Mouse (Mus musculus) midbrain, embryonic 12.5 days (tissue): ENCODE measurements around the gene Ddx51. TPM values are rescaled to one million over a fixed set of nuclear protein-coding genes. Genes with fewer than 3 reads are reported as not detected.

ENCODE experiments used
- ATAC-seq: fragments of 200-750 bp; cut with Nextera tagmentation; 2 replicates; pipeline ENCODE4 v1.8.0; 2017; ENCODE audit warnings: low read depth, moderate TSS enrichment, moderate library complexity; ENCODE audit not compliant: low FRiP score
- H3K27ac ChIP-seq: fragments of 300-500 bp; sonication (generic); replicated peaks from 2 replicates; pipeline ENCODE4 v1.5.1; 2016; ENCODE audit warnings: mild to moderate bottlenecking
- H3K27me3 ChIP-seq: fragments of 300-500 bp; sonication (generic); 2 replicates; pipeline ENCODE4 v1.6.1; 2016; ENCODE audit warnings: mild to moderate bottlenecking
- H3K36me3 ChIP-seq: fragments of 300-500 bp; sonication (generic); 2 replicates; pipeline ENCODE4 v1.6.1; 2016
- H3K4me1 ChIP-seq: fragments of 300-500 bp; sonication (generic); 2 replicates; pipeline ENCODE4 v1.6.1; 2016
- H3K4me2 ChIP-seq: fragments of 300-500 bp; sonication (generic); replicated peaks from 2 replicates; pipeline ENCODE4 v1.6.1; 2016; ENCODE audit warnings: mild to moderate bottlenecking, moderate library complexity
- H3K4me3 ChIP-seq: fragments of 300-500 bp; sonication (generic); 2 replicates; pipeline ENCODE4 v1.5.1; 2016; ENCODE audit warnings: mild to moderate bottlenecking
- H3K9ac ChIP-seq: fragments of 300-500 bp; sonication (generic); replicated peaks from 2 replicates; pipeline ENCODE4 v1.6.1; 2016; ENCODE audit warnings: mild to moderate bottlenecking, moderate library complexity
- H3K9me3 ChIP-seq: fragments of 300-500 bp; sonication (generic); 2 replicates; pipeline ENCODE4 v1.6.1; 2016; ENCODE audit warnings: mild to moderate bottlenecking
- WGBS: fragments of 180-500 bp; shearing (Covaris S2); methylation state at CpG from one replicate; pipeline ENCODE4 v1.1.7; 2016; 5-methylcytosine and 5-hydroxymethylcytosine counted together
- polyA plus RNA-seq: library from polyadenylated mRNA; unstranded; fragments of >200 nt; fragmentation: Nextera tagmentation; extraction: Ambion mirVana; gene quantifications from 2 replicates; pipeline ENCODE4 v1.2.1, GENCODE M21; 2016

Gene Ddx51
- 35.5 and 37.6 TPM in 2 replicates for polyA plus RNA-seq

GRCm38 (mm10) chr5:110652719-110653648, at the start of gene Ddx51, which contains the start of gene Noc4l:
Gene Ddx51, plus strand, starts transcription at chr5:110653451.
Gene Noc4l, minus strand, starts transcription at chr5:110653417.
- peak; percentile 88 for ATAC-seq
- Histone ChIP-seq H3K4me3 (peak within 1 kb of the TSS; percentile 77), H3K4me1 (peaks cover 18% of the 10 kb centered on the region), H3K36me3 (peaks cover 67% of the 10 kb centered on the region), H3K27ac (no peak within 1 kb of the TSS; the same call in 1 of the 2 replicates), H3K9me3 (no peaks in the 10 kb centered on the region), H3K4me2 (peak within 1 kb of the TSS; percentile 97), H3K9ac (peak within 1 kb of the TSS; percentile 68), H3K27me3 (no peaks in the 10 kb centered on the region)
- 1% methylated on average over 91 of the region's 91 CpGs for WGBS

- Histone ChIP-seq H3K36me3 (no peaks in the 10 kb centered on the region), H3K27me3 (no peaks in the 10 kb centered on the region; the same call in 1 of the 2 replicates), H3K9me3 (no peaks in the 10 kb centered on the region), H3K4me1 (peaks cover 4% of the 10 kb centered on the region; the same call in 1 of the 2 replicates), H3K4me3 (no peak overlapping the region), H3K9ac (no peak overlapping the region), H3K27ac (no peak overlapping the region), H3K4me2 (no peak overlapping the region)
- WGBS = 86% methylated on average over 2 of the region's 2 CpGs
- ATAC-seq = no peak
Measured at GRCm38 (mm10) chr5:110604311-110604710, 48.9 kb upstream of the Ddx51 start.

- WGBS = 60% methylated on average over 5 of the region's 5 CpGs
- no peaks in the 10 kb centered on the region; the same call in 1 of the 2 replicates for H3K27me3 ChIP-seq
- H3K4me1 ChIP-seq = peaks cover 4% of the 10 kb centered on the region; the same call in 1 of the 2 replicates
- H3K9me3 ChIP-seq = no peaks in the 10 kb centered on the region
- no peak overlapping the region for H3K4me3 ChIP-seq
- H3K4me2 ChIP-seq = no peak overlapping the region
- H3K36me3 ChIP-seq = no peaks in the 10 kb centered on the region
- no peak for ATAC-seq
- H3K27ac ChIP-seq = no peak overlapping the region
- no peak overlapping the region for H3K9ac ChIP-seq
Measured at GRCm38 (mm10) chr5:110605531-110606221, 47.6 kb upstream of the Ddx51 start.

- Histone ChIP-seq H3K9ac (no peak overlapping the region), H3K27me3 (no peaks in the 10 kb centered on the region; the same call in 1 of the 2 replicates), H3K4me2 (no peak overlapping the region), H3K36me3 (no peaks in the 10 kb centered on the region), H3K4me3 (no peak overlapping the region), H3K4me1 (peaks cover 4% of the 10 kb centered on the region; the same call in 1 of the 2 replicates), H3K9me3 (no peaks in the 10 kb centered on the region), H3K27ac (no peak overlapping the region)
- WGBS = 78% methylated on average over 3 of the region's 3 CpGs
- no peak for ATAC-seq
Measured at GRCm38 (mm10) chr5:110607767-110608166, 45.5 kb upstream of the Ddx51 start.

- Histone ChIP-seq H3K9ac (no peak overlapping the region), H3K27ac (no peak overlapping the region), H3K36me3 (no peaks in the 10 kb centered on the region), H3K4me2 (no peak overlapping the region), H3K4me3 (no peak overlapping the region), H3K27me3 (no peaks in the 10 kb centered on the region; the same call in 1 of the 2 replicates), H3K9me3 (no peaks in the 10 kb centered on the region), H3K4me1 (peaks cover 4% of the 10 kb centered on the region; the same call in 1 of the 2 replicates)
- whole genome bisulfite sequencing = 79% methylated on average over 6 of the region's 6 CpGs
- no peak for ATAC-seq
Measured at GRCm38 (mm10) chr5:110608336-110608735, 44.9 kb upstream of the Ddx51 start.

GRCm38 (mm10) chr5:110608941-110609340, 44.3 kb upstream of the Ddx51 start:
- H3K36me3 ChIP-seq = no peaks in the 10 kb centered on the region
- no peak overlapping the region for H3K4me3 ChIP-seq
- no peak for ATAC-seq
- 65% methylated on average over 8 of the region's 8 CpGs for WGBS
- H3K4me2 ChIP-seq = no peak overlapping the region
- H3K9ac ChIP-seq = no peak overlapping the region
- no peaks in the 10 kb centered on the region for H3K9me3 ChIP-seq
- H3K27me3 ChIP-seq = no peaks in the 10 kb centered on the region; the same call in 1 of the 2 replicates
- H3K4me1 ChIP-seq = peaks cover 4% of the 10 kb centered on the region; the same call in 1 of the 2 replicates
- no peak overlapping the region for H3K27ac ChIP-seq

GRCm38 (mm10) chr5:110609425-110609824, 43.8 kb upstream of the Ddx51 start:
- H3K4me3 ChIP-seq = no peak overlapping the region
- no peak overlapping the region for H3K4me2 ChIP-seq
- ATAC-seq = no peak
- WGBS = 85% methylated on average over 3 of the region's 3 CpGs
- H3K4me1 ChIP-seq = peaks cover 4% of the 10 kb centered on the region; the same call in 1 of the 2 replicates
- no peak overlapping the region for H3K9ac ChIP-seq
- no peaks in the 10 kb centered on the region for H3K36me3 ChIP-seq
- H3K27me3 ChIP-seq = no peaks in the 10 kb centered on the region; the same call in 1 of the 2 replicates
- no peak overlapping the region for H3K27ac ChIP-seq
- H3K9me3 ChIP-seq = no peaks in the 10 kb centered on the region

GRCm38 (mm10) chr5:110609868-110610267, 43.4 kb upstream of the Ddx51 start:
- WGBS = 87% methylated on average over 5 of the region's 5 CpGs
- no peaks in the 10 kb centered on the region; the same call in 1 of the 2 replicates for H3K27me3 ChIP-seq
- H3K9me3 ChIP-seq = no peaks in the 10 kb centered on the region
- H3K36me3 ChIP-seq = no peaks in the 10 kb centered on the region
- no peak overlapping the region for H3K27ac ChIP-seq
- H3K4me1 ChIP-seq = peaks cover 4% of the 10 kb centered on the region; the same call in 1 of the 2 replicates
- no peak overlapping the region for H3K9ac ChIP-seq
- ATAC-seq = no peak
- H3K4me2 ChIP-seq = no peak overlapping the region
- H3K4me3 ChIP-seq = no peak overlapping the region

- WGBS = 88% methylated on average over 7 of the region's 7 CpGs
- Histone ChIP-seq H3K27me3 (no peaks in the 10 kb centered on the region; the same call in 1 of the 2 replicates), H3K4me1 (peaks cover 4% of the 10 kb centered on the region; the same call in 1 of the 2 replicates), H3K4me3 (no peak overlapping the region), H3K27ac (no peak overlapping the region), H3K36me3 (no peaks in the 10 kb centered on the region), H3K4me2 (no peak overlapping the region), H3K9me3 (no peaks in the 10 kb centered on the region), H3K9ac (no peak overlapping the region)
- ATAC-seq = no peak
Measured at GRCm38 (mm10) chr5:110610484-110610883, 42.8 kb upstream of the Ddx51 start.

GRCm38 (mm10) chr5:110611435-110612158, 41.7 kb upstream of the Ddx51 start:
- H3K36me3 ChIP-seq = no peaks in the 10 kb centered on the region
- no peak overlapping the region for H3K4me2 ChIP-seq
- H3K27me3 ChIP-seq = no peaks in the 10 kb centered on the region; the same call in 1 of the 2 replicates
- no peak overlapping the region for H3K9ac ChIP-seq
- H3K9me3 ChIP-seq = no peaks in the 10 kb centered on the region
- ATAC-seq = no peak
- peaks cover 4% of the 10 kb centered on the region; the same call in 1 of the 2 replicates for H3K4me1 ChIP-seq
- no peak overlapping the region for H3K27ac ChIP-seq
- WGBS = 79% methylated on average over 5 of the region's 5 CpGs
- no peak overlapping the region for H3K4me3 ChIP-seq

GRCm38 (mm10) chr5:110619226-110619625, 34.0 kb upstream of the Ddx51 start:
- Histone ChIP-seq H3K27me3 (no peaks in the 10 kb centered on the region), H3K9ac (no peak overlapping the region), H3K4me2 (no peak overlapping the region), H3K27ac (no peak overlapping the region), H3K36me3 (no peaks in the 10 kb centered on the region), H3K4me1 (no peaks in the 10 kb centered on the region), H3K4me3 (no peak overlapping the region), H3K9me3 (no peaks in the 10 kb centered on the region)
- no peak for ATAC-seq
- 90% methylated on average over 6 of the region's 6 CpGs for WGBS
